Mouse (Mus musculus): ENCODE data around the gene Ugt1a8. TPM values are rescaled to one million over a fixed set of nuclear protein-coding genes. Genes with fewer than 3 reads are reported as not detected.
"Not testable (repeated sequence)": the region's sequence is repeated elsewhere in the genome, so short reads cannot be mapped to it uniquely, and the experiment has no call there.

Ugt1a8 gene
- total RNA-seq (2021), result not detected
- long read RNA-seq, result 0 reads

- no peak for DNase-seq (ENCODE audit: low spot score in 2 of 2)
Observed at GRCm38 (mm10) chr1:88087513-88087912, at the start of gene Ugt1a8. TSS of gene Ugt1a8 (plus strand) at chr1:88087813.

GRCm38 (mm10) chr1:88043044-88043443 is 44.6 kb upstream of the Ugt1a8 start:
- not testable (repeated sequence) for DNase-seq (ENCODE audit: low spot score in 2 of 2)

GRCm38 (mm10) chr1:88044832-88045437 is 42.7 kb upstream of the Ugt1a8 start:
- DNase-seq (ENCODE audit: low spot score in 2 of 2), result not testable (repeated sequence)

GRCm38 (mm10) chr1:88047408-88047807 is 40.2 kb upstream of the Ugt1a8 start:
- not testable (repeated sequence) for DNase-seq (ENCODE audit: low spot score in 2 of 2)

- DNase-seq (ENCODE audit: low spot score in 2 of 2), result no peak
Observed at GRCm38 (mm10) chr1:88055088-88055487, 32.5 kb upstream of the Ugt1a8 start, which contains the start of gene Ugt1a10. TSS of gene Ugt1a10 (plus strand) at chr1:88055388.

- not testable (repeated sequence) for DNase-seq (ENCODE audit: low spot score in 2 of 2)
Observed at GRCm38 (mm10) chr1:88066472-88067102, 21.0 kb upstream of the Ugt1a8 start.

GRCm38 (mm10) chr1:88070495-88070894 is 17.1 kb upstream of the Ugt1a8 start, which contains the start of gene Ugt1a9:
TSS of gene Ugt1a9 (plus strand) at chr1:88070800.
- DNase-seq (ENCODE audit: low spot score in 2 of 2), result no peak

GRCm38 (mm10) chr1:88070902-88071301 is 16.7 kb upstream of the Ugt1a8 start:
- DNase-seq (ENCODE audit: low spot score in 2 of 2), result no peak

- DNase-seq (ENCODE audit: low spot score in 2 of 2), result no peak
Observed at GRCm38 (mm10) chr1:88074471-88074870, 13.1 kb upstream of the Ugt1a8 start.

- no peak for DNase-seq (ENCODE audit: low spot score in 2 of 2)
Observed at GRCm38 (mm10) chr1:88077128-88077527, 10.5 kb upstream of the Ugt1a8 start.

GRCm38 (mm10) chr1:88081670-88082069 is 5.9 kb upstream of the Ugt1a8 start:
- no peak for DNase-seq (ENCODE audit: low spot score in 2 of 2)

- no peak for DNase-seq (ENCODE audit: low spot score in 2 of 2)
Observed at GRCm38 (mm10) chr1:88086125-88086524, 1.5 kb upstream of the Ugt1a8 start.

- DNase-seq (ENCODE audit: low spot score in 2 of 2), result no peak
Observed at GRCm38 (mm10) chr1:88092341-88092740, 4.7 kb downstream of the Ugt1a8 start.

GRCm38 (mm10) chr1:88094270-88094676 is 6.7 kb downstream of the Ugt1a8 start:
- DNase-seq (ENCODE audit: low spot score in 2 of 2), result not testable (repeated sequence)

GRCm38 (mm10) chr1:88094941-88095492 is 7.4 kb downstream of the Ugt1a8 start, which contains the start of gene Ugt1a7c:
TSS of gene Ugt1a7c (plus strand) at chr1:88095062.
- no peak for DNase-seq (ENCODE audit: low spot score in 2 of 2)

GRCm38 (mm10) chr1:88098546-88098945 is 10.9 kb downstream of the Ugt1a8 start:
- DNase-seq (ENCODE audit: low spot score in 2 of 2), result not testable (repeated sequence)

GRCm38 (mm10) chr1:88099691-88100090 is 12.1 kb downstream of the Ugt1a8 start:
- DNase-seq (ENCODE audit: low spot score in 2 of 2), result not testable (repeated sequence)

- DNase-seq (ENCODE audit: low spot score in 2 of 2), result not testable (repeated sequence)
Observed at GRCm38 (mm10) chr1:88103019-88103418, 15.4 kb downstream of the Ugt1a8 start, which contains the start of gene Ugt1a6b. TSS of gene Ugt1a6b (plus strand) at chr1:88103252.

- not testable (repeated sequence) for DNase-seq (ENCODE audit: low spot score in 2 of 2)
Observed at GRCm38 (mm10) chr1:88103697-88104468, 16.3 kb downstream of the Ugt1a8 start.

- no peak for DNase-seq (ENCODE audit: low spot score in 2 of 2)
Observed at GRCm38 (mm10) chr1:88104667-88105430, 17.2 kb downstream of the Ugt1a8 start.

- DNase-seq (ENCODE audit: low spot score in 2 of 2), result no peak
Observed at GRCm38 (mm10) chr1:88105656-88106055, 18.0 kb downstream of the Ugt1a8 start.

Measured in layer of hippocampus, adult 18-20 months (tissue).